Mouse (Mus musculus) cerebellum, adult 2 months (tissue): ENCODE data around the gene Maml3. TPM values are rescaled to one million over a fixed set of nuclear protein-coding genes. Genes with fewer than 3 reads are reported as not detected.
A peak's percentile ranks its signal among the peaks of the same experiment; 100 is the strongest.

Source experiments
- DNase-seq, 2 experiments: peaks; one replicate each; pipeline ENCODE4 v3.0.0; 2021
- H3K27ac ChIP-seq: fragments of 200-500 bp; 2 replicates; pipeline ENCODE4 v1.5.1; 2012; ENCODE audit warnings: low read length, control low read depth, inconsistent platforms; ENCODE audit not compliant: insufficient read depth
- H3K27me3 ChIP-seq: fragments of 200-500 bp; 2 replicates; pipeline ENCODE4 v1.6.1; 2012; ENCODE audit warnings: inconsistent platforms, mild to moderate bottlenecking, low read length, moderate library complexity; ENCODE audit not compliant: control insufficient read depth, insufficient read depth
- H3K4me1 ChIP-seq: fragments of 200-500 bp; 2 replicates; pipeline ENCODE4 v1.6.1; 2011; ENCODE audit warnings: low read length; ENCODE audit not compliant: control insufficient read depth, insufficient read depth
- H3K4me3 ChIP-seq: fragments of 200-500 bp; replicated peaks from 2 replicates; pipeline ENCODE3; 2011; ENCODE audit warnings: mild to moderate bottlenecking, low read depth, low read length, control low read depth; ENCODE audit not compliant: insufficient read depth
- CTCF ChIP-seq: fragments of 200-500 bp; IDR thresholded peaks from 2 replicates; pipeline ENCODE4 v1.5.1; 2011; ENCODE audit warnings: low read depth, mild to moderate bottlenecking, control low read depth, low read length, moderate library complexity, borderline replicate concordance; ENCODE audit not compliant: insufficient read depth
- POLR2A ChIP-seq: fragments of 200-500 bp; IDR thresholded peaks from 2 replicates; pipeline ENCODE4 v1.6.1; 2011; ENCODE audit warnings: low read length, control low read depth, borderline replicate concordance; ENCODE audit not compliant: insufficient read depth
- WGBS: fragments of 180-500 bp; shearing (Covaris S2); methylation state at CpG from one replicate; pipeline ENCODE4 v1.1.7; 2018; 5-methylcytosine and 5-hydroxymethylcytosine counted together
- polyA plus RNA-seq: library from polyadenylated mRNA; depleted of rRNA; stranded (reverse); fragments of >200 nt; gene quantifications from 2 replicates; pipeline ENCODE4 v1.2.3, GENCODE M21; 2012

The Maml3 gene
- polyA plus RNA-seq, 1 experiment: 6.5 TPM

GRCm38 (mm10) chr3:51916902-51917301, 188.0 kb downstream of the Maml3 start:
- 94% methylated on average over 4 of the region's 4 CpGs for WGBS
- Histone ChIP-seq H3K27ac (no peak overlapping the region), H3K4me3 (no peak overlapping the region), H3K27me3 (no peaks in the 10 kb centered on the region), H3K4me1 (peaks cover 13% of the 10 kb centered on the region)
- TF ChIP-seq CTCF (no peak), POLR2A (no peak)
- no peak for DNase-seq

- H3K27me3 ChIP-seq: no peaks in the 10 kb centered on the region
- H3K27ac ChIP-seq: no peak overlapping the region
- peak in 1 of 2 experiments; percentile 18 for DNase-seq
- TF ChIP-seq POLR2A (no peak), CTCF (no peak)
- WGBS: 46% methylated on average over 10 of the region's 10 CpGs
- no peak overlapping the region for H3K4me3 ChIP-seq
- peaks cover 13% of the 10 kb centered on the region for H3K4me1 ChIP-seq
Measured at GRCm38 (mm10) chr3:51916060-51916870, 188.6 kb downstream of the Maml3 start.

- TF ChIP-seq POLR2A: no peak
- no peak for TF ChIP-seq CTCF
Measured at GRCm38 (mm10) chr3:51915415-51915814, 189.5 kb downstream of the Maml3 start.

GRCm38 (mm10) chr3:51914900-51915299, 190.0 kb downstream of the Maml3 start:
- no peak overlapping the region for H3K27ac ChIP-seq
- DNase-seq: no peak
- peaks cover 13% of the 10 kb centered on the region for H3K4me1 ChIP-seq
- 91% methylated on average over 4 of the region's 4 CpGs for WGBS
- no peak overlapping the region for H3K4me3 ChIP-seq
- no peaks in the 10 kb centered on the region for H3K27me3 ChIP-seq
- TF ChIP-seq CTCF (no peak), POLR2A (no peak)

More at GRCm38 (mm10) chr3:51915415-51915814, 189.5 kb downstream of the Maml3 start:
- Histone ChIP-seq H3K4me3 (no peak overlapping the region), H3K4me1 (peaks cover 13% of the 10 kb centered on the region), H3K27ac (no peak overlapping the region), H3K27me3 (no peaks in the 10 kb centered on the region)
- WGBS: 87% methylated on average over 1 of the region's 1 CpGs
- DNase-seq: no peak

GRCm38 (mm10) chr3:51913498-51913897, 191.4 kb downstream of the Maml3 start:
- Histone ChIP-seq H3K27ac (no peak overlapping the region), H3K27me3 (no peaks in the 10 kb centered on the region), H3K4me1 (peaks cover 13% of the 10 kb centered on the region), H3K4me3 (no peak overlapping the region)
- no peak for DNase-seq
- TF ChIP-seq CTCF (no peak), POLR2A (no peak)
- 89% methylated on average over 8 of the region's 8 CpGs for WGBS

GRCm38 (mm10) chr3:51912214-51912613, 192.7 kb downstream of the Maml3 start:
- no peak overlapping the region for H3K4me3 ChIP-seq
- H3K27ac ChIP-seq: no peak overlapping the region
- TF ChIP-seq CTCF (no peak), POLR2A (no peak)
- H3K4me1 ChIP-seq: peaks cover 13% of the 10 kb centered on the region
- WGBS: 37% methylated on average over 8 of the region's 8 CpGs
- no peak for DNase-seq
- no peaks in the 10 kb centered on the region for H3K27me3 ChIP-seq

GRCm38 (mm10) chr3:51908437-51908990, 196.4 kb downstream of the Maml3 start:
- WGBS: 64% methylated on average over 14 of the region's 14 CpGs

GRCm38 (mm10) chr3:51907113-51907860, 197.6 kb downstream of the Maml3 start:
- Histone ChIP-seq H3K4me3 (no peak overlapping the region), H3K4me1 (no peaks in the 10 kb centered on the region), H3K27ac (no peak overlapping the region), H3K27me3 (no peaks in the 10 kb centered on the region)
- 77% methylated on average over 10 of the region's 10 CpGs for WGBS
- no peak for DNase-seq
- TF ChIP-seq CTCF: no peak
- no peak for TF ChIP-seq POLR2A

More at GRCm38 (mm10) chr3:51908437-51908990, 196.4 kb downstream of the Maml3 start:
- TF ChIP-seq POLR2A (no peak), CTCF (no peak)
- Histone ChIP-seq H3K4me1 (no peaks in the 10 kb centered on the region), H3K27ac (no peak overlapping the region), H3K4me3 (no peak overlapping the region), H3K27me3 (no peaks in the 10 kb centered on the region)
- DNase-seq: no peak
